Comparison of ENCODE assay signal across 8 mouse cellular contexts in genomic region chr9:41157020-41157871, GRCm38 (mm10). TPM values are rescaled to one million over a fixed set of nuclear protein-coding genes. Genes with fewer than 3 reads are reported as not detected.
DNase-seq lines count a peak whose midpoint lies in the region; ATAC-seq lines count a peak whose summit lies in the region.

No protein-coding gene starts in this region.

- H3K36me3 ChIP-seq in embryonic facial prominence, embryonic 15.5 days, result no peaks in the 10 kb centered on the region
- H3K36me3 ChIP-seq in limb, embryonic 15.5 days, result no peaks in the 10 kb centered on the region
- no peaks in the 10 kb centered on the region for H3K36me3 ChIP-seq in midbrain, embryonic 16.5 days (ENCODE audit: control insufficient read depth, insufficient read depth, low read length)

- H3K4me1 ChIP-seq in embryonic facial prominence, embryonic 15.5 days, result peaks cover 32% of the 10 kb centered on the region
- H3K4me1 ChIP-seq in limb, embryonic 15.5 days, result peaks cover 26% of the 10 kb centered on the region
- peaks cover 11% of the 10 kb centered on the region; the same call in 1 of the 2 replicates for H3K4me1 ChIP-seq in midbrain, embryonic 16.5 days (ENCODE audit: control insufficient read depth, insufficient read depth, low read length)

- H3K9me3 ChIP-seq in embryonic facial prominence, embryonic 15.5 days (replicated peaks), result no peaks in the 10 kb centered on the region
- no peaks in the 10 kb centered on the region for H3K9me3 ChIP-seq in limb, embryonic 15.5 days
- H3K9me3 ChIP-seq in midbrain, embryonic 16.5 days (replicated peaks; ENCODE audit: control insufficient read depth, low read length, poor library complexity, severe bottlenecking), result no peaks in the 10 kb centered on the region

- peak; percentile 80 for ATAC-seq in embryonic facial prominence, embryonic 15.5 days (ENCODE audit: insufficient number of reproducible peaks, low FRiP score, low TSS enrichment, low read depth)
- ATAC-seq in limb, embryonic 15.5 days (ENCODE audit: insufficient number of reproducible peaks, low FRiP score, low TSS enrichment, low read depth), result peak; percentile 79
- ATAC-seq in midbrain, embryonic 16.5 days, result peak; percentile 92

- peak overlapping the region; percentile 70 for H3K27ac ChIP-seq in embryonic facial prominence, embryonic 15.5 days (replicated peaks)
- H3K27ac ChIP-seq in limb, embryonic 15.5 days, result peak overlapping the region; percentile 82
- peak overlapping the region; percentile 90 for H3K27ac ChIP-seq in midbrain, embryonic 16.5 days (ENCODE audit: low read length)

- peak overlapping the region; percentile 72 for H3K4me3 ChIP-seq in embryonic facial prominence, embryonic 15.5 days (replicated peaks)
- H3K4me3 ChIP-seq in limb, embryonic 15.5 days, result peak overlapping the region; percentile 83
- H3K4me3 ChIP-seq in midbrain, embryonic 16.5 days (ENCODE audit: low read depth, low read length), result peak overlapping the region; percentile 89

- WGBS in embryonic facial prominence, embryonic 15.5 days, result under 1% methylated on average over 82 of the region's 82 CpGs
- under 1% methylated on average over 81 of the region's 82 CpGs for WGBS in limb, embryonic 15.5 days
- under 1% methylated on average over 64 of the region's 82 CpGs for WGBS in midbrain, embryonic 16.5 days

- H3K9ac ChIP-seq in embryonic facial prominence, embryonic 15.5 days, result peak overlapping the region; percentile 52
- peak overlapping the region; percentile 63 for H3K9ac ChIP-seq in limb, embryonic 15.5 days
- H3K9ac ChIP-seq in midbrain, embryonic 16.5 days (ENCODE audit: low read depth, low read length), result peak overlapping the region; percentile 92

- peaks cover 14% of the 10 kb centered on the region for H3K27me3 ChIP-seq in embryonic facial prominence, embryonic 15.5 days
- peaks cover 24% of the 10 kb centered on the region for H3K27me3 ChIP-seq in limb, embryonic 15.5 days
- no peaks in the 10 kb centered on the region for H3K27me3 ChIP-seq in midbrain, embryonic 16.5 days (ENCODE audit: control insufficient read depth, insufficient read depth, low read depth, low read length)

- H3K4me2 ChIP-seq in embryonic facial prominence, embryonic 15.5 days (replicated peaks), result peak overlapping the region; percentile 80
- H3K4me2 ChIP-seq in limb, embryonic 15.5 days, result peak overlapping the region; percentile 72
- peak overlapping the region; percentile 81 for H3K4me2 ChIP-seq in midbrain, embryonic 16.5 days (ENCODE audit: low read length)

- peak; percentile 81 for DNase-seq in 416B (ENCODE audit: low read depth)
- peak; percentile 82 to 87 for DNase-seq in adrenal gland, postnatal 36 days
- peak; percentile 80 to 82 for DNase-seq in heart, adult 9 months (ENCODE audit: low spot score in 2 of 2)
- DNase-seq in kidney, adult 9 months, result peak; percentile 86
- DNase-seq in spleen, postnatal 14 days (ENCODE audit: low spot score in 2 of 2), result peak; percentile 21 to 41

RNA-seq across cellular contexts. Expression of gene Ubash3b, which starts 4.3 kb away (rescaled TPM):
- 1 to 10 TPM; 1.8 to 2.3 TPM for total RNA-seq in adrenal gland, postnatal 36 days (2021)
- polyA plus RNA-seq in embryonic facial prominence, embryonic 15.5 days (2015; fragmentation: Nextera tagmentation; extraction: Ambion mirVana), result 8.0 and 8.2 TPM in 2 replicates
- 6.8 and 7.5 TPM in 2 replicates for polyA plus RNA-seq in limb, embryonic 15.5 days (2015; fragmentation: Nextera tagmentation; extraction: Ambion mirVana)
- 23.2 and 24.2 TPM in 2 replicates for polyA plus RNA-seq in midbrain, embryonic 16.5 days (2015; fragmentation: Nextera tagmentation; extraction: Ambion mirVana)

Comparison
In these comparisons a context has a peak if more than half of its experiments do, and no peak if none do; other contexts are left out.
1. Peak in every context shown above with its lines: DNase-seq, ATAC-seq, H3K4me3 ChIP-seq and H3K27ac ChIP-seq.
2. DNase-seq: peak in every context shown above with its lines; median percentile 86 in kidney, adult 9 months; 84 in adrenal gland, postnatal 36 days; 81 in 416B; 81 in heart, adult 9 months; 31 in spleen, postnatal 14 days.